Mouse (Mus musculus): ENCODE results near the gene Abi1.
A peak's percentile ranks its signal among the peaks of the same experiment; 100 is the strongest.
"Not testable (repeated sequence)": the region's sequence is repeated elsewhere in the genome, so short reads cannot be mapped to it uniquely, and the experiment has no call there.

Gene Abi1

DNA sequence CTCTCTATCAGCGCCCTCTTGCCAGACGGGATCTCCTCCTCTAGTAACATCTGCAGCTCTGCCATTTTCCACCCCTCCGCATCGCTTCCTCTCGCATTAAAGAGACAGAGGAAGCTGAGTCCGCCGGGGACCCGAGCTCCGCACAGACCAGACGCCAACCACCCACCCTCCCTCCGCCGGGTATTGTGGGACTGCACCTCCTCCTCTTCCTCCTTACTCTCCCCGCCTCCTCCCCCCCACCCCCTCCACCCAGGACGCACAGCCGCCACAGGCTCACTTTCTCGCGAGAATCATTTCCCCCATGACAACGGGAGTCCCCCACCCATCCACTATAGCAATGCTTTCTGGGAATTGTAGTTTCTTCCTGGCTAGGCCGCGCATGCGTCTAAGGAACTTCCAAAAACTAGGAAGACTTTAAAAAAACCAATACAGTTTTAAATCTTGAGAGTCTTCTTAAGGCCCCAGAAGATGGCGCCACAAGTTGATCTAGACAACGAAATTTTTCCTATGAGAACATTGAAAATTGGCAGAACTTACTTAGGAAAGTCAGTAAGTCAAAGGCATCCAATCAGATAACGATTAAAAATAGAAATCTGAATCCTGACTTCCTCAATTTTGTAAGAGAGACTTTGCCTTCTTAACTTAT is at the start of gene Abi1:
Gene Abi1, minus strand, starts transcription at position 241 of the 646 bp plus-strand sequence.
- DNase-seq (ENCODE audit: low read depth, low spot score): peak; percentile 99

- no peak for DNase-seq (ENCODE audit: low read depth, low spot score)
These were observed 44.5 kb upstream of the Abi1 start for GRCm38 (mm10) chr2:23084540-23084939.

DNA sequence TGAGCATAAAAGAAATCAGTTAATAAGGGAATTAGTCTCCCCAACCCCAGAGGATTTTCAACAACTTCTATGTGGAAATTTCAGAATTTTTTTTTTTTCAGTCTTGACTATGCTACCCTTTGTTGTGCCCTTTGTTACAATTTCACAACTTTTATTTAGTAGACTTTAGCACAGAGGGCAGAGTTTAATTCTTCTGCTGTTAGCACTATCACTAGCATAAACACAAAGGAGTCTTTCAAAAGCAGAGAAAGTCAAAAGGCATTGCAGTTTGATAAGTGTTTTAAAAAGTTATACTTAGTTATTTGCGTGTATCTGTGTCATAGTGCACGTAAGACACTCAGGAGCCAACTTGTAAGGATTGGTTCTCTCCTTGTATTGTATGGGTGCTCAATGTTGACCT is 38.5 kb upstream of the Abi1 start:
- no peak for DNase-seq (ENCODE audit: low read depth, low spot score)

- DNase-seq (ENCODE audit: low read depth, low spot score): no peak
These were observed 37.7 kb upstream of the Abi1 start for GRCm38 (mm10) chr2:23077693-23078092.

- DNase-seq (ENCODE audit: low read depth, low spot score): no peak
These were observed 36.7 kb upstream of the Abi1 start for GRCm38 (mm10) chr2:23076783-23077182.

- DNase-seq (ENCODE audit: low read depth, low spot score): no peak
These were observed 35.8 kb upstream of the Abi1 start for GRCm38 (mm10) chr2:23075846-23076245.

- DNase-seq (ENCODE audit: low read depth, low spot score): no peak
These were observed 31.4 kb upstream of the Abi1 start for GRCm38 (mm10) chr2:23071406-23071805.

DNA sequence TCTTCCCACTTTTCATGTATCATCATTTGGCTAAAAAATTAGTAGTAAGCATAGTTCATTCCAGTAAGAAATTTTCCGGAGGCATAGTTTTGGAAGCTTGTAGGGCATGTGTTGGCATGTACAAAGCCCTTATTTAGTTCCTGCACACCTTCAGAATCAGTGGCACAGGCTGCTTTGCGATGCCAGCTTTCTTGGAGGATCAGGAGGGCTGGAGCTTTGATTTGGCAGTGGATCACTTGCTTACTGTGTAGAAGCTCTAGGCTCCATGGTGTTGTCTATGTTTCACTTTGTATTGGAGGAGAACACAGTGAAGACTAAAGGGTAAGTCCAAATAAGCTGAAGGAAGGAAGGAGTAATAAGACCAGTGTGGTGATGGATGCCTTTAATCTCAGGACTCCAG is 30.4 kb upstream of the Abi1 start:
- no peak for DNase-seq (ENCODE audit: low read depth, low spot score)

DNA sequence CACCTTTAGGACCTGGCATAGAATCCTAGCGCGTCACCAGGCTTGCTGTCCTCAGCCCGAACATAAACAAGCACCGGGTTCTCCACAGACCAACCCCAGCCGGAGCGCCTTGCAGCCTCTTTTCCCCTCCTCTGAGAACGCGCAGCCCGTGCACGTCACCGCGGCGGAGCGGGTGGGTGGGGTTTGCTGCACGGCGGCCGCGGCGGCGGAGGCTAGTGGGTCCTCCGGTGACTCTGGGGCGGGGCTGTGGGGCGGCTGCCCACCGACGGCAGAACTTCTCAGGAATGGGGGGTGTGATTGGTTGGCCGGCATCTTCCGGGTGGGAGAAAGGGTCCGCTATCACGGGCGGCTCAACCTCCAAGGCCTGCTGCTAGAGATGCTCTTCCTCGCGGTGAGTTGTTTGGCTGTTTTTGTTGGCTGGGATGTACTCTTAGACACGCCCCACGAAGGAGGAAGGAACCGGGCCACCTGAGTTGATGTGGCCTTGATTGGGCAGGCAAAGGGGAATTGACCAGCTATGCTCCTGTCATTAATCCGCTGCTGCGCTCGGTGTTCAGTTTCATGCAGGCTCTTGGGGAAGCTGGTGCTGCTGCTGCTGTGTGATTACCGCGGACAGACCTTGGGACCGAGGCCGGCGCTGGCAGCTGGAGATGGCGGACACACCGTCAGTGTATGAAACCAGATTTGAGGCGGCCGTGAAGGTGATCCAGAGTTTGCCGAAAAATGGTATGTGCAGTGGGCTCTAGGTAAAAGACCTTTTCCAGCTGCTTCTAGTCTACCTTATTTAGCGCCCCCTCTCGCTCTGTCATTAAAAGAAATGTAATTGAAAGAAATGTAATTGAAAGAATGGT is 29.1 kb upstream of the Abi1 start:
- peak; percentile 76 for DNase-seq (ENCODE audit: low read depth, low spot score)

DNA sequence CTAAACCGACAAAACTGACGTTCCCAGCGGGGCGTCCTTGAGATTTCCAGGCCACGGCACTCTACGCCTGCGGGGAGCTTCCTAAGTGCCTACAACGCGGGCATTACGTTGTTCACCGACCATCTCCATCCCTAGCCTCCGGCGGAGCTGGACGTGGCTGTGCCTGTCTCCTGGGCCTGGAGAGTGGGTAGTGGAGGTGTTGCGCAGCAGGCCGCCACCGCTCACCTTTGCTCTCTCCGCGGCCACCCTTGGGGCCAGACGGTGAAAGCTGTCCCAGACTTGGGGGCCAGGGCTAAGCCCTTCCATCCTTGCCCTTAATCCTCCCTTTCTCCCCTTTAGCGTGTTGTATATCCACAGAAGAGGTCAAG is 28.3 kb upstream of the Abi1 start:
- DNase-seq (ENCODE audit: low read depth, low spot score): no peak

DNA sequence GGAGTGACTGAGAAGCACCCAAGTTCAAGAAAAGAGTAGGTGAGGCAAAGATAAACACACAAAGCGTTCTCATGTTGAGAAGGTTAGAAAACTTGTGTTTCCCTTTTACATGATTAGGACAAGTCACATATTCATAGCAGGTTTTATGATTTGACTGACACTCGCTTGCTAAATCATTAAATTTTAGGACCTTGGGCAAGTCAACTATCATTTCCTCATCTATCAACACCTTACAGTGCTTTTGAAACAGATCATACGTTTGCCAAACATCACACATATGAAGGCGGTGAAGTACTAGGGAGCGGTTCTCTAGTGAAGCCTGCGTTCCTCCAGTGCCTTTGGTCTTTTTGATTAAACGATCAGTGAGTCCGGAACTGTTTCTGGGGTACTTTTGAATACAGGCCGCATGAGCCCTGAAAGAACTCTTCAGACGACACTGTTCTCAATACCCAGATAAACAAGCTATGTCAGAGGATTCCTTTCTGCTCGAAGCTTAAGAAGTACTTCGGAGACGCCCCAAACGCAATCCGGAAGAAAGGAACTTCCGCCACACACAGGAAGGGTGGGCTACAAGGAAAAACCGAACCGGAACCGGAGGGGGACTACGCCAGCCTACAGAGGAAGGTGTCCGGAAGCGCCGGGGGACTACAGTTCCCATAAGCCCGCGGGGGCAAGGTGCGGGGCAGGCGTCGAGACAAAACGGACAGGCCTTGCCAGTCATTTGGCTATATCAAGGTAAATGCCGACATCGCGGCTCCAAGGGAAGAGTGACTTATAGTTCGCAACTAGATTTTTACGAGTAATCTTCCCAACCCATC is 27.7 kb upstream of the Abi1 start, which contains the start of gene Acbd5:
Gene Acbd5, plus strand, starts transcription at position 616 of the 818 bp plus-strand sequence.
- peak; percentile 95 for DNase-seq (ENCODE audit: low read depth, low spot score)

DNA sequence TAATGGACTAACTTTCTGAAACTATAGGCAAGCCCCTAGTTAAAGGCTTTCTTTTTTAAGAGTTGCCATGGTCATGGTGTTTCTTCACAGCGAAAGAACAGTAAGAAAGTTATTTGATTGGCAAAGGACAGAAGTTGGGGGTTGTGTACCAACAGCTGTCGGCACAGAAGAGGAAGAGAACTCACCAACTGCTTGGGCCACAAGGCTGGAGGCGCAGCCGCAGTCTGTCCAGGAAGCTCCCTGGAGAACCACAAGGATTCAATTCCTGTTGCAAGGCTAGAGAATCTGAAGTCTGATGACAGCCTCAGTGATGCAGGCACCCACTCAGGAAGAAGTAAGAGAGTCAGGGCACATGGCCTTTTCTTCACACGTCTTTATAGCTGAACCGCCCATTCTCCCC is 12.5 kb upstream of the Abi1 start:
- DNase-seq (ENCODE audit: low read depth, low spot score): peak; percentile 34

DNA sequence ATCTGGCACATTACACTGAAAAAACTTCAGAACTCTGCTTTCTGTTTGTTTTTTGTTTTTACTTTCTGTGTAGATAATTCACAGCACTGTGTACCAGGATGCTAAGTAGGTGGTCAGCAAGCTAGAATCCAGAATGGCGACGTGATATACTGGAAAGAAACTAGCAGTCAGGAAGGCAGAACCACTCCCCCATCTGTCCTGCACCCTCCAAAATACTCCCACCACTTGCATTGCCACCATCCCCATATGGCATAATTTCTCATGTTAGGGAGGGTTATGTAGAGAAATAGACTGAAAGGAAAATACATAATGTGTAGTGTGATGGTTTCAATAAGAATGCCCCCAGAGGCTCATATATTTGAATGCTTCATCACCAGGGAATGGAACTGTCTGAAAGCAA is 11.8 kb upstream of the Abi1 start:
- DNase-seq (ENCODE audit: low read depth, low spot score): no peak

DNA sequence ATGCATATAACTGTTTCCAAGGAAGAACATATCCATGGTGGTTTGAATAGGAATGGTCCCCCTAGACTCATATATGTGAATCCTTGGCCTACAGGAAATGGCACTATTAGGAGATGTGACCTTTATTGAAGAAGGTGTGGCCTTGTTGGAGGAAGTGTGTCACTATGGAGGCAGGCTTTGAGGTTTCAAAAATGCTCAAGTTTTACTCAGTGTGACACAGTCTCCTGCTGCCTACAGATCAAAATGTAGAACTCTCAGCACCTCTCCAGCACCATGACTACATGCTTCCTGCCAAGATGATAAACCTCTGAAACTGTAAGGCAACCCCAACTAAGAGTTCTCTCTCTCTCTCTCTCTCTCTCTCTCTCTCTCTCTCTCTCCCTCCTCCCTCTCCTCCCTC is 8.0 kb upstream of the Abi1 start:
- DNase-seq (ENCODE audit: low read depth, low spot score): no peak

DNA sequence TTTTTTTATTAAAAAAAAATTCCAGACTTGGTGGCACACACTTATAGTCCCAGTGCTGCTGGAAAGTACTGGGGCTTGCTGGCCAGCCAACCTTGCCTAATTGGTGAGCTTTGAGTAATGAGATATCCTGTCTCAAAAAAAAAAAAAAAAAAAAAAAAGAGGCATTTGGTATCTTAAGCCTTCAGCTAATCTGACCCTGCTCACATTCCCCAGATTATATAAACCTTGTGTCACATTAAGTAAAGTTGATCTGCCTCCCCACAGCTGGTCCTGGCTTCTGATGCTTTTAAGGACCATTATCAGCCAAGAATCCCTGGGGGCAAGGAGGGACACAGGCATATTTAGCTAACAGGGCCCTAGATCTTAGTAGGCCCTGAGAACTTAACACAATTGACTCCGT is 5.7 kb upstream of the Abi1 start:
- no peak for DNase-seq (ENCODE audit: low read depth, low spot score)

- no peak for DNase-seq (ENCODE audit: low read depth, low spot score)
These were observed 2.1 kb upstream of the Abi1 start for GRCm38 (mm10) chr2:23042189-23042588.

DNA sequence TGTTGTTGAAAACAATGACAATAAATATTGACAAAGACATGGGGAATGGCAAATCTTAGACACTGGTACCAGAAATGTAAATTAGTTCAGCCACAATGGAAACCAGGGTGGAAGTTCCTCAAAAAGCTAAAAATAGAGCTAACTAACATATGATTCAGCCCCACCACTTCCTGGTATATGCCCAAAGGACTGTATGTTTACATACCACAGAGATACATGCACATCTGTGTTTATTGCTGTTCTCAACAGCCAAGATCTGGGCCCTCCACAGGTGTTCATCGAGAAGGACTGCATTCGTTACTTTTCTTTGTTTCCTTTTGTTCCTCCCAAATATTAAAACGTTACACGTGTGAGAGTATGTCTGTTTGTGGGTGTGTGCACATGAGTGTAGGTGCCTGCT is 1.4 kb upstream of the Abi1 start:
- peak; percentile 27 for DNase-seq (ENCODE audit: low read depth, low spot score)

GRCm38 (mm10) chr2:23040690-23041089 is 649 bp upstream of the Abi1 start:
- not testable (repeated sequence) for DNase-seq (ENCODE audit: low read depth, low spot score)

DNA sequence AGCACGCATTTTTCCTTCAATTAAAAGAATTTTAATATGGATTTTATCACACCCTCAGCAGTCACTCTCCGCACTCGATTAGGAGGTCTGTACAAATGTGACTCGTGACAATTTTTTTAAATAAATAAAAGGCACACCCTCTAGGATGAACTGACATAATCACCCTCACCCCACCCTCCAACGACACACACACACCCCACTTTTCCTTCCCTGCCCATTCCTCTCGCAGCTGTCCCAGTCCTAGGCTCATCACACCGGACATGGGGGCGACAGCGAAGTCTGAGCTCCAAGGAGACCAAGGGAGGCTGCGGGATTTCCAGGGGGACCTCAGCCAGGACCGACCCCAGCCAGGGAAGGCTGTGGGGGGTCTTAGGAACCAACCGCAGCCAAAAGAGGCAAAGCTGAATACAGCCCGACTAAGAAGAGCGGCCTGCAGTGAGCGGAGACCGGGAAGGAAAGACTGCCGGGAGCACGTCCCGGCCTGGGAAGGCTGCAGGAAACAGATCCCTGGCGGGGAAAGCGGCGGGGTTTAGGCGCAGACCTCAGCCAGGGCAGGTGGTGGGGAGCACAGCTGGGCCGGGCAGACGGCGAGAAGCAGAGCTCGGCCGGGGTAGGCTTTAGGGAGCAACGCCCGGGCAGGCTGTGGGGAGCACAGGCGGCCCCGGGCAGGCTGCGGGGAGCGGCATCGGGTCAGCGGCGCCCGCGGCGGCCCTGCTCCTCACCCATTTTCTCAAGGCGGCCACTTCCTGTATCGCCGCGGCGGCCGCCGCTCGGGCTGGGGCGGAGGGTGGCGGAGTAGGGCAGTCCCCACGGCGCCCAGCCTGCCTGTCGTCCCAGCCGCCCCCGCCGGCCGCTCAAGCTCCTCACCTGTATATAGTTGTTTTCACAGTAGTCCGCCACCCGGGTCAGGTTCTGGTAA is 700 bp downstream of the Abi1 start:
- DNase-seq (ENCODE audit: low read depth, low spot score): peak; percentile 37

- DNase-seq (ENCODE audit: low read depth, low spot score): no peak
These were observed 4.6 kb downstream of the Abi1 start for GRCm38 (mm10) chr2:23035467-23035866.

Measured in skeletal muscle tissue, adult 2 months (tissue).